Mouse (Mus musculus): Measurements from ENCODE around the gene Hist1h2bb.

DNA sequence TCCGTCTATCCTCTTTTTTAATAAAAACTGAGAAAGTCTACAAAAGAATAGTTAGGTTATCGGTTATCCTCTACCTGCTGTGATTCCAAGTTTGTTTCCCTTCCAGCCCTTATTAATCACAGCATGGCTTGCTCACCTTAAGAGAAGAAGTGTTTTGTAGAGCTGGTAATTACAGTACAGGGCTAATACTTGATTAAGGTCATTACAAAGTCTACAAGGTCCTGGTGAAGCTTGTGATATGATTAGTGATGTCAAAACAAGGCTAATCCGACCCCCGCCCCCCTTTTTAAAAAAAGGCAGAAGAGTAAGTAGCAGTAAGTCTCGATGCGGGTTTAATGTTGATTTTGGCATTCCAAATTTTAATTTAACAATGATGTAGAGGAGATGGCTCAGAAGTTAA, 47.5 kb upstream of the Hist1h2bb start:
- TF ChIP-seq ZC3H11A (IDR thresholded peaks at IDR 0.05; ENCODE audit: low read depth, low read length) (no peak), JUND (conservative IDR thresholded peaks at IDR 0.05; ENCODE audit: low read depth, low read length) (no peak), ETS1 (conservative IDR thresholded peaks at IDR 0.05; ENCODE audit: low read depth, low read length) (no peak), POLR2A (IDR thresholded peaks at IDR 0.05; ENCODE audit: low read depth, low read length) (no peak)
